Mouse (Mus musculus) embryonic facial prominence, embryonic 10.5 days (tissue): Measurements from ENCODE around the gene Atad5. TPM values are rescaled to one million over a fixed set of nuclear protein-coding genes. Genes with fewer than 3 reads are reported as not detected.

Experiments used
- DNase-seq: peaks from one replicate; pipeline ENCODE4 v3.0.0-alpha.2; 2017; ENCODE audit warnings: low spot score
- H3K27ac ChIP-seq: fragments of 300-500 bp; sonication (generic); replicated peaks from 2 replicates; pipeline ENCODE4 v1.5.1; 2016; ENCODE audit warnings: mild to moderate bottlenecking
- H3K27me3 ChIP-seq: fragments of 300-500 bp; sonication (generic); replicated peaks from 2 replicates; pipeline ENCODE4 v1.6.1; 2016; ENCODE audit warnings: low read depth, mild to moderate bottlenecking; ENCODE audit not compliant: poor library complexity, severe bottlenecking
- H3K36me3 ChIP-seq: fragments of 300-500 bp; sonication (generic); replicated peaks from 2 replicates; pipeline ENCODE4 v1.6.1; 2016; ENCODE audit warnings: mild to moderate bottlenecking, moderate library complexity
- H3K4me1 ChIP-seq: fragments of 300-500 bp; sonication (generic); 2 replicates; pipeline ENCODE4 v1.6.1; 2016
- H3K4me3 ChIP-seq: fragments of 300-500 bp; sonication (generic); 2 replicates; pipeline ENCODE4 v1.5.1; 2016; ENCODE audit warnings: mild to moderate bottlenecking, moderate library complexity
- H3K9me3 ChIP-seq: fragments of 300-500 bp; sonication (generic); 2 replicates; pipeline ENCODE4 v1.6.1; 2016; ENCODE audit warnings: mild to moderate bottlenecking
- WGBS: fragments of 180-500 bp; shearing (Covaris S2); methylation state at CpG from one replicate; pipeline ENCODE4 v1.1.7; 2016; 5-methylcytosine and 5-hydroxymethylcytosine counted together
- polyA plus RNA-seq: library from polyadenylated mRNA; unstranded; fragments of >200 nt; fragmentation: Nextera tagmentation; extraction: Ambion mirVana; gene quantifications from 2 replicates; pipeline ENCODE4 v1.2.1, GENCODE M21; 2016

Atad5 gene
- polyA plus RNA-seq, 1 experiment from 2014 or later: 20.3 TPM

DNA sequence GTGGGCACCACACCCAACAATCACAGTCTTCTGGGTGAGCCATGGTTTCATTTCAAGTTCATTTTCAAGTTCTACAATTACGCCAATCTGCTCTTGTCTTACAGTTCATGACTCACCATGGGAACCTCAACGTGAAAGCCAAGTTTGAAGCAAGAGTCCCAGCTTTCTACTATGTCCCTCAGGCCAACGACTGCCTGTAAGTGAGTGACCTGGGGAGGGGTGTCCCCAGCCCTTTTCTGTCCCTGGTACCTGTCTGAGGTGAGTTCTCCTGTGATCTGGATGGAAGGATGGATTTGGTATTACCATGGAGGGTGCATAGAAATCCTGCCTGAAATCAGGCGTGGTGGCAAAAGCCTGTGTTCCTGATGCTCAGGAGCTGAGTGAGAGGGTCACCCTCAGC is 67.6 kb downstream of the Atad5 start:
- WGBS: 82% methylated on average over 4 of the region's 4 CpGs
- Histone ChIP-seq H3K27ac (no peak overlapping the region), H3K4me1 (peaks cover 10% of the 10 kb centered on the region), H3K36me3 (no peaks in the 10 kb centered on the region), H3K9me3 (no peaks in the 10 kb centered on the region), H3K4me3 (no peak overlapping the region), H3K27me3 (peaks cover 59% of the 10 kb centered on the region)
- no peak for DNase-seq

DNA sequence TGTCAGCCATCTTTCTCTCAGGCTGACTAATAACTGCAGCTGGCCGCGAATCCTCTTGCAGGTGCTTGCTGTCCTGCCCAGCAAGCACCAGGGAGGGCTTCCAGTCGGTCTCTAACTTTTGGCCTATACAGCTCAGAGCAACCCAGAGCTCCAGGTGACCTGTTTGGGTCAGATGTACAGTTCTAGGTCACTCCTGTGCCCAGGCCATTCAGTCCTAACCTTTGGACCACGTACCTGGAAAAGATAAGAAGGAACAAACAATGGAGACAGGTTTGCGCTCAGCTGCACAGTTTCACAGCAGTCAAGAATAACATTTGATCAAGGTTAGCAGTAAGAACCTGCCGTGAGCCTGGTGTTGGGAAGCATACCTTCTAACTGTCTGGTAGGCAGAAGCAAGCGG is 69.8 kb downstream of the Atad5 start:
- WGBS: 89% methylated on average over 7 of the region's 7 CpGs
- Histone ChIP-seq H3K27me3 (peaks cover 37% of the 10 kb centered on the region), H3K36me3 (no peaks in the 10 kb centered on the region), H3K27ac (no peak overlapping the region), H3K9me3 (no peaks in the 10 kb centered on the region), H3K4me3 (no peak overlapping the region), H3K4me1 (peaks cover 7% of the 10 kb centered on the region)
- DNase-seq: no peak

DNA sequence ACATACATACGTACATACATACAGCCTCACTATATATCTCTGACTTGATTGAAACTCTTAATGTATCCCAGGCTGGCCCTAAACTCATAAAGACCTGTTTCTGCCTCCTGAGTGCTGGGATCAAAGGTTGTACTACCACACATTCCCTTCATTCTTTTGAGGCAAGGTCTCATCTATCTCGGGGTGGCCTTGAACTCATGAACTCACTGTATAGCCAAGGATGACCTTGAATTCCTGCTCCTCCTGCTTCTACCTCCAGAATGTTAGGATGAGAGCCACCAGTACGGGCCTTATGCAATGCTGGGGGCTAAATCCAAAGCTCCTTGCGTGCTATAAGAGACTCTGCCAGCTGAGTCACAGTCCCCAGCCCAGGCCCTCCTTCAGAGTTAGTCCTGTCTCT is 71.8 kb downstream of the Atad5 start:
- H3K27me3 ChIP-seq: peaks cover 17% of the 10 kb centered on the region
- H3K4me1 ChIP-seq: no peaks in the 10 kb centered on the region
- H3K4me3 ChIP-seq: no peak overlapping the region
- H3K27ac ChIP-seq: no peak overlapping the region
- no peaks in the 10 kb centered on the region for H3K9me3 ChIP-seq
- no peak for DNase-seq
- WGBS: 81% methylated on average over 4 of the region's 4 CpGs
- no peaks in the 10 kb centered on the region for H3K36me3 ChIP-seq

DNA sequence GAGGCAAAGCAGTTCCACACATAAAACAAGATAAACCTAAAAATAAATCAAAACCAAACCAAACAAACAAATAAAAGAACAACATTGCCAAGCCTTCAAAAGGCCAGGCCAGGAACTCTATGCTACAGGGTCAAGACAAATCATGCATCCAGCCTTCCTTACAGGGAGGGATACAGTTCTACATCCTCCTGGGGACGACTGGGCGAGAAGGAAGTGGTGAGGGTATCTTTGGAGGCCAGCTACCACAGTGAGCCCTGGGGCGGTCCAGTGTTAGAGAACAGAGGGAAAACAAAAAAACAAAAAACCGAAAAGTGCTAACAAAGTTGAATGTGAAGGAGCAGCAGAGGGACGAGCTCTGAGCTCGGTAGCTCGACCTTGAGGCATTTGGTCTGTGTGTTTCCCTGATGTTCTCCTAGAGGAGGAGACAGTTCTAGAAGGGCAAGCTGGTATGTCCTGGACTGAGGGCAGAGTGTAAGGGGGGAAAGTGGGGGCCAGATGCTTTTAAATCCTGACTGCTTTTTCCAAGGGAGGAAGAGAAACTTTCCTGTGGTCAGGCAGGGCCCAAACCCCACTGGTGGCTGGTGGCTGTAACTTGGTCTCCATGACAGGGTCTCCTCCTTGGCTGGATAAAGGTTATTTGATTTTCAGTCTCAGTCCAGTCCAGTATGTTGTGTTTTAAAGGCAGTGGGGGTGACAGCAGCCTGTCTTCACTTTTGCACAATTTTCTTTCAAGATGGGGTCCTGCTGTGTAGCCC is 74.3 kb downstream of the Atad5 start:
- no peaks in the 10 kb centered on the region for H3K27me3 ChIP-seq
- WGBS: 64% methylated on average over 7 of the region's 7 CpGs
- no peak for DNase-seq
- H3K9me3 ChIP-seq: no peaks in the 10 kb centered on the region
- H3K4me1 ChIP-seq: no peaks in the 10 kb centered on the region
- H3K4me3 ChIP-seq: no peak overlapping the region
- no peaks in the 10 kb centered on the region for H3K36me3 ChIP-seq
- H3K27ac ChIP-seq: no peak overlapping the region

GRCm38 (mm10) chr11:80164224-80164623 is 75.0 kb downstream of the Atad5 start:
- 58% methylated on average over 2 of the region's 2 CpGs for WGBS
- Histone ChIP-seq H3K36me3 (no peaks in the 10 kb centered on the region), H3K4me3 (no peak overlapping the region), H3K9me3 (no peaks in the 10 kb centered on the region), H3K27me3 (no peaks in the 10 kb centered on the region), H3K4me1 (no peaks in the 10 kb centered on the region), H3K27ac (no peak overlapping the region)
- no peak for DNase-seq

- Histone ChIP-seq H3K4me3 (no peak overlapping the region), H3K27ac (no peak overlapping the region), H3K27me3 (no peaks in the 10 kb centered on the region), H3K4me1 (no peaks in the 10 kb centered on the region), H3K9me3 (no peaks in the 10 kb centered on the region), H3K36me3 (no peaks in the 10 kb centered on the region)
- no peak for DNase-seq
- WGBS: 91% methylated on average over 9 of the region's 9 CpGs
Measured at GRCm38 (mm10) chr11:80168121-80168520, 78.9 kb downstream of the Atad5 start.

GRCm38 (mm10) chr11:80168611-80169249 is 79.5 kb downstream of the Atad5 start:
- Histone ChIP-seq H3K9me3 (no peaks in the 10 kb centered on the region), H3K4me3 (no peak overlapping the region), H3K27ac (no peak overlapping the region), H3K4me1 (no peaks in the 10 kb centered on the region), H3K27me3 (no peaks in the 10 kb centered on the region), H3K36me3 (no peaks in the 10 kb centered on the region)
- DNase-seq: no peak
- WGBS: 79% methylated on average over 4 of the region's 4 CpGs

DNA sequence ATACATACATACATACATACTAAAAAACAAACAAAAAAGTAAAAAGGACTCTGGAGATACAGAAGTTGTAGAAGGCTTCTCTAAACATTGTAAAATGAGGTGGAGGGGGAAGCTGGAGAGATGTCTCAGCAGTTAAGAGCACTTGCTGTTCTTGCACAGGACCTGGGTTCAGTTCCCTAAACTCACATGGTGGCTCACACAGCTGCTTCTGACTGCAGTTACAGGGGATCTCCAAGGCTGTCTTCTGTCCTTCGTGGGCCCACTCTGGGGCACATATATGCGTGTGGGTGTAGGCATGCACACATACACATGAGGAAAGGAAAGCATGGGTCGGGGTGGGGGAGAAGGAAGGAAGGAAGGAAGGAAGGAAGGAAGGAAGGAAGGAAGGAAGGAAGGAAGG is 80.4 kb downstream of the Atad5 start:
- no peak overlapping the region for H3K4me3 ChIP-seq
- no peak for DNase-seq
- H3K4me1 ChIP-seq: no peaks in the 10 kb centered on the region
- no peaks in the 10 kb centered on the region for H3K36me3 ChIP-seq
- no peak overlapping the region for H3K27ac ChIP-seq
- no peaks in the 10 kb centered on the region for H3K9me3 ChIP-seq
- WGBS: 90% methylated on average over 3 of the region's 3 CpGs
- H3K27me3 ChIP-seq: no peaks in the 10 kb centered on the region

- no peak overlapping the region for H3K4me3 ChIP-seq
- H3K9me3 ChIP-seq: no peaks in the 10 kb centered on the region
- no peak for DNase-seq
- 68% methylated on average over 5 of the region's 5 CpGs for WGBS
- H3K36me3 ChIP-seq: no peaks in the 10 kb centered on the region
- no peaks in the 10 kb centered on the region for H3K27me3 ChIP-seq
- H3K4me1 ChIP-seq: 0 out of 2 replicates have a peak, but pooled peaks cover under 1% of the 10 kb centered on the region
- no peak overlapping the region for H3K27ac ChIP-seq
Measured at GRCm38 (mm10) chr11:80170351-80170750, 81.2 kb downstream of the Atad5 start.

DNA sequence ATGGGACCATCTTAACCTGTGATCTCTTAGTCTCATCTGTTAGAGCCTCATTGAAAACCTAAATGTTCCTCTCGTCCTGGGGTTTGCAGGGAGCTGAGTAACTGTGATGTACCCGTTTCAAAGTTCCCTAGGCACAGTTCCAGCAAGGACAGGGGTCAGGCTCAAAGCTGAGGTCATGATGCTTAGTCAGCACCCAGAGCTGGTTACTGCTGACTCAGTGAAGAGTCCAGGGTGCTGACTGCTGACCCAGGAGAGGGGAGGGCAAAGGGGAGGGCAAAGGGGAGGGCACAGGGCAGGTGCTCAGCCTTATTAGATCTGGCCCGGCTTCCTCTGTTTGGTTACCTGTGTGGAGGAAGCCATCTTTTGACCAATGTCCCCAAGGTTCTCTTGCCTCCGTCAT is 82.7 kb downstream of the Atad5 start:
- DNase-seq: no peak
- H3K27me3 ChIP-seq: no peaks in the 10 kb centered on the region
- H3K9me3 ChIP-seq: no peaks in the 10 kb centered on the region
- H3K4me3 ChIP-seq: no peak overlapping the region
- no peaks in the 10 kb centered on the region for H3K36me3 ChIP-seq
- WGBS: 73% methylated on average over 4 of the region's 4 CpGs
- no peak overlapping the region for H3K27ac ChIP-seq
- H3K4me1 ChIP-seq: 0 out of 2 replicates have a peak, but pooled peaks cover 7% of the 10 kb centered on the region

GRCm38 (mm10) chr11:80173963-80174670 is 84.9 kb downstream of the Atad5 start:
- no peak for DNase-seq
- 83% methylated on average over 11 of the region's 11 CpGs for WGBS
- H3K27me3 ChIP-seq: no peaks in the 10 kb centered on the region
- no peak overlapping the region for H3K4me3 ChIP-seq
- H3K27ac ChIP-seq: no peak overlapping the region
- no peaks in the 10 kb centered on the region for H3K9me3 ChIP-seq
- 0 out of 2 replicates have a peak, but pooled peaks cover 7% of the 10 kb centered on the region for H3K4me1 ChIP-seq
- no peaks in the 10 kb centered on the region for H3K36me3 ChIP-seq

DNA sequence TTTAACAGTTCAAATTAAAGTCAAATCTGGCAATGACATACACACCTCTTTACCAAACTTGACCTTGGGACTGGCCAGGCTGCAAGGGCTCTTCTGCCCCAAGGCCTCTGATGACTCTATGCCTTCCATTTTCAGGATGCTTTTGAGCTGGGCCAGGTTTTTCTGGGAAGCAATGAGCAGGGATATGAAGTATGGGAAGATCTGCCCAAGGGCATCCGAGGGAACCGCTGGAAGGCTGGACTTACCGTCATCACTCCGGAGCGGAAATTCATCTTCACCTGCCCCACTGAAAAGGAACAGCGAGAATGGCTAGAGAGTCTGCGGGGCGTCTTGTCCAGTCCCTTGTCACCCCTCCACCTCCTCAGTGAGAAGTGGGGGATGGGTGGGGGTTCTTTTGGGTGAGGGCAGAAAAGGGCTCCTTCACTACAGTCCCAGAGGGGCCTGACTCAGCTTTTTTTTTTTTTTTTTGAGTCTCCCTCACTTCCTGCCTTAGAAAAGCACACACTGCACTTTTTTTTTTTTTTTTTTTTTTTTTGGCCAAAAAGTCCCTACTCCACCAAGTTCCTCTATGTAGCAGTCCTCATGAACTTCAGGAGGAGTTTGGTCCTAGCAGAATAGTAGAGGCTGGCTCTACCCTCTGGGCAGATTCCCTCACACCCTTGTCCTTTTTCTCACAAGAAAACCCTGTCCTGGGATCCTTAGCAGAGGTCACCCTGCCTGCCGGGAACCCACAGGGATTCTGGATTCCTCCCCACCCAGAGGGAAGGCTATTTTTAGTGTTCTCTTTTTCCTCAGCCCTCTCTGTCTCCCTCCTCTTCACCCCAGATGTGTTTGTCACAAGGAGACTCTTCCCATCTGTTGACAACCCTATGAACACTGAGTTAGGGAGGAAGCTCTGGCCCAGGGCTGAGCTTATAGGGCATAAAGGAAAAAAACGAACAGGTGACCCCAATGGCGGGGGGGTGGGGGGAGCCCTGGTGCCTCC is 88.0 kb downstream of the Atad5 start:
- WGBS: 76% methylated on average over 11 of the region's 11 CpGs

More for the DNA sequence above, 88.0 kb downstream of the Atad5 start:
- H3K36me3 ChIP-seq: no peaks in the 10 kb centered on the region
- no peaks in the 10 kb centered on the region for H3K9me3 ChIP-seq
- H3K4me1 ChIP-seq: 0 out of 2 replicates have a peak, but pooled peaks cover 7% of the 10 kb centered on the region
- no peak overlapping the region for H3K27ac ChIP-seq
- H3K27me3 ChIP-seq: no peaks in the 10 kb centered on the region
- DNase-seq: no peak
- no peak overlapping the region for H3K4me3 ChIP-seq
